Mouse (Mus musculus) retina, postnatal 1 day (tissue): ENCODE measurements around the gene Kcnh2.

Experiments
- DNase-seq: peaks from one replicate; pipeline ENCODE4 v3.0.0-alpha.2; 2012

Gene Kcnh2

GRCm38 (mm10) chr5:24308621-24309020 lies 42.8 kb downstream of the Kcnh2 start:
- no peak for DNase-seq

- no peak for DNase-seq
These were observed 44.2 kb downstream of the Kcnh2 start for GRCm38 (mm10) chr5:24307118-24307777.

- DNase-seq = peak; percentile 43
These were observed 48.2 kb downstream of the Kcnh2 start for GRCm38 (mm10) chr5:24303199-24303598.

GRCm38 (mm10) chr5:24299845-24300589 lies 51.4 kb downstream of the Kcnh2 start:
- DNase-seq = peak; percentile 36

GRCm38 (mm10) chr5:24291954-24292353 lies 59.5 kb downstream of the Kcnh2 start:
- DNase-seq = no peak

- no peak for DNase-seq
These were observed 65.0 kb downstream of the Kcnh2 start for GRCm38 (mm10) chr5:24286221-24286970.

- DNase-seq = peak; percentile 79
These were observed 67.3 kb downstream of the Kcnh2 start for GRCm38 (mm10) chr5:24284145-24284544.

- DNase-seq = peak; percentile 26
These were observed 68.2 kb downstream of the Kcnh2 start for GRCm38 (mm10) chr5:24283181-24283580.

- DNase-seq = peak; percentile 98
These were observed 70.9 kb downstream of the Kcnh2 start for GRCm38 (mm10) chr5:24280523-24280922.

GRCm38 (mm10) chr5:24279527-24279926 lies 71.9 kb downstream of the Kcnh2 start:
- no peak for DNase-seq

GRCm38 (mm10) chr5:24278206-24278605 lies 73.2 kb downstream of the Kcnh2 start:
- no peak for DNase-seq

GRCm38 (mm10) chr5:24273683-24274621 lies 77.5 kb downstream of the Kcnh2 start:
- DNase-seq = no peak

GRCm38 (mm10) chr5:24270941-24271340 lies 80.5 kb downstream of the Kcnh2 start:
- DNase-seq = no peak
